Mouse (Mus musculus) brain, embryonic 18.5 days (tissue): ENCODE data around the gene Cemip2.

Source experiments
- DNase-seq: peaks from one replicate; pipeline ENCODE4 v3.0.0-alpha.2; 2012; ENCODE audit warnings: low read depth, low spot score

Gene Cemip2

GRCm38 (mm10) chr19:21779106-21779505 lies 964 bp downstream of the Cemip2 start:
- DNase-seq = no peak

- no peak for DNase-seq
Measured at GRCm38 (mm10) chr19:21780663-21781062, 2.5 kb downstream of the Cemip2 start.

- DNase-seq = no peak
Measured at GRCm38 (mm10) chr19:21781066-21781786, 3.1 kb downstream of the Cemip2 start.

- no peak for DNase-seq
Measured at GRCm38 (mm10) chr19:21781787-21782432, 3.8 kb downstream of the Cemip2 start.

GRCm38 (mm10) chr19:21783717-21784116 lies 5.6 kb downstream of the Cemip2 start:
- no peak for DNase-seq

GRCm38 (mm10) chr19:21784331-21785131 lies 6.4 kb downstream of the Cemip2 start:
- no peak for DNase-seq

- no peak for DNase-seq
Measured at GRCm38 (mm10) chr19:21785132-21785528, 7.0 kb downstream of the Cemip2 start.

GRCm38 (mm10) chr19:21787004-21787480 lies 8.9 kb downstream of the Cemip2 start:
- DNase-seq = no peak

- no peak for DNase-seq
Measured at GRCm38 (mm10) chr19:21788999-21789398, 10.9 kb downstream of the Cemip2 start.

- DNase-seq = no peak
Measured at GRCm38 (mm10) chr19:21789676-21790075, 11.5 kb downstream of the Cemip2 start.

- DNase-seq = no peak
Measured at GRCm38 (mm10) chr19:21791386-21791785, 13.2 kb downstream of the Cemip2 start.

- DNase-seq = no peak
Measured at GRCm38 (mm10) chr19:21791826-21792225, 13.7 kb downstream of the Cemip2 start.

GRCm38 (mm10) chr19:21792587-21793175 lies 14.5 kb downstream of the Cemip2 start:
- DNase-seq = no peak

- DNase-seq = no peak
Measured at GRCm38 (mm10) chr19:21794569-21794968, 16.4 kb downstream of the Cemip2 start.

GRCm38 (mm10) chr19:21796333-21796732 lies 18.2 kb downstream of the Cemip2 start:
- no peak for DNase-seq

- no peak for DNase-seq
Measured at GRCm38 (mm10) chr19:21798700-21799099, 20.6 kb downstream of the Cemip2 start.

- DNase-seq = no peak
Measured at GRCm38 (mm10) chr19:21799410-21800373, 21.6 kb downstream of the Cemip2 start.

GRCm38 (mm10) chr19:21804488-21804887 lies 26.3 kb downstream of the Cemip2 start:
- no peak for DNase-seq

GRCm38 (mm10) chr19:21805305-21805704 lies 27.2 kb downstream of the Cemip2 start:
- DNase-seq = no peak

- DNase-seq = no peak
Measured at GRCm38 (mm10) chr19:21810135-21810534, 32.0 kb downstream of the Cemip2 start.

- no peak for DNase-seq
Measured at GRCm38 (mm10) chr19:21813560-21813959, 35.4 kb downstream of the Cemip2 start.
